Mouse (Mus musculus) heart, adult 2 months (tissue): Measurements from ENCODE around the gene Cybrd1. TPM values are rescaled to one million over a fixed set of nuclear protein-coding genes. Genes with fewer than 3 reads are reported as not detected.
A peak's percentile ranks its signal among the peaks of the same experiment; 100 is the strongest.

Experiments
- DNase-seq, 2 experiments: peaks; one replicate each; pipeline ENCODE4 v3.0.0; 2021
- H3K27ac ChIP-seq: fragments of 200-600 bp; 2 replicates; pipeline ENCODE4 v1.8.1; 2022
- H3K27me3 ChIP-seq: fragments of 200-500 bp; 2 replicates; pipeline ENCODE4 v1.6.1; 2012; ENCODE audit warnings: mild to moderate bottlenecking, low read length, inconsistent platforms, mixed read lengths; ENCODE audit not compliant: control insufficient read depth, insufficient read depth
- H3K36me3 ChIP-seq: fragments of 200-500 bp; 2 replicates; pipeline ENCODE4 v1.6.1; 2012; ENCODE audit warnings: low read length, inconsistent platforms; ENCODE audit not compliant: control insufficient read depth, insufficient read depth
- H3K4me1 ChIP-seq: fragments of 200-500 bp; 2 replicates; pipeline ENCODE4 v1.6.1; 2011; ENCODE audit warnings: low read length; ENCODE audit not compliant: control insufficient read depth, insufficient read depth
- H3K4me3 ChIP-seq: fragments of 200-600 bp; 2 replicates; pipeline ENCODE4 v1.8.1; 2022
- H3K79me2 ChIP-seq: fragments of 200-500 bp; replicated peaks from 2 replicates; pipeline ENCODE4 v1.6.1; 2012; ENCODE audit warnings: mild to moderate bottlenecking, inconsistent platforms, low read length, moderate library complexity, mixed read lengths; ENCODE audit not compliant: control insufficient read depth, insufficient read depth
- H3K9ac ChIP-seq: fragments of 200-500 bp; 2 replicates; pipeline ENCODE4 v1.6.1; 2012; ENCODE audit warnings: low read depth, mild to moderate bottlenecking, control low read depth, inconsistent platforms, low read length, mixed read lengths
- CTCF ChIP-seq: fragments of 200-600 bp; IDR thresholded peaks from 2 replicates; pipeline ENCODE4 v1.8.1; 2022; ENCODE audit warnings: antibody characterized with exemption, mild to moderate bottlenecking, moderate library complexity
- EP300 ChIP-seq: fragments of 200-500 bp; IDR thresholded peaks from 2 replicates; pipeline ENCODE4 v1.6.1; 2011; ENCODE audit warnings: low read depth, low read length, control low read depth; ENCODE audit not compliant: insufficient read depth
- POLR2A ChIP-seq: fragments of 200-500 bp; IDR thresholded peaks from 2 replicates; pipeline ENCODE4 v1.6.1; 2011; ENCODE audit warnings: mild to moderate bottlenecking, low read depth, low read length, control low read depth; ENCODE audit not compliant: insufficient read depth
- WGBS: fragments of 180-500 bp; shearing (Covaris S2); methylation state at CpG from one replicate; pipeline ENCODE4 v1.1.7; 2018; 5-methylcytosine and 5-hydroxymethylcytosine counted together
- intact Hi-C: fragments of 180-260 bp; cut with DNase I; formaldehyde crosslinking; loops from one replicate; pipeline ENCODE4 v1.15.1; 2025
- polyA plus RNA-seq: library from polyadenylated mRNA; depleted of rRNA; stranded (reverse); fragments of >200 nt; gene quantifications from 2 replicates; pipeline ENCODE4 v1.2.3, GENCODE M21; 2012
- total RNA-seq, 2 experiments: library from RNA; stranded (reverse); gene quantifications; 2 replicates each; pipeline ENCODE4 v1.2.3; 2021

The Cybrd1 gene
- total and polyA plus RNA-seq, 3 experiments = 1.5 to 1.9 (median 1.7) TPM

GRCm38 (mm10) chr2:71104696-71105095 lies 13.0 kb upstream of the Cybrd1 start:
- no peaks in the 10 kb centered on the region for H3K27me3 ChIP-seq
- H3K4me3 ChIP-seq = no peak overlapping the region
- WGBS = 54% methylated on average over 3 of the region's 3 CpGs
- H3K9ac ChIP-seq = no peak overlapping the region
- no peaks in the 10 kb centered on the region for H3K36me3 ChIP-seq
- no peaks in the 10 kb centered on the region for H3K79me2 ChIP-seq
- no peak overlapping the region for H3K27ac ChIP-seq
- intact Hi-C loops = no loop called here
- TF ChIP-seq EP300 (no peak), CTCF (no peak), POLR2A (no peak)
- no peak for DNase-seq
- no peaks in the 10 kb centered on the region for H3K4me1 ChIP-seq

DNA sequence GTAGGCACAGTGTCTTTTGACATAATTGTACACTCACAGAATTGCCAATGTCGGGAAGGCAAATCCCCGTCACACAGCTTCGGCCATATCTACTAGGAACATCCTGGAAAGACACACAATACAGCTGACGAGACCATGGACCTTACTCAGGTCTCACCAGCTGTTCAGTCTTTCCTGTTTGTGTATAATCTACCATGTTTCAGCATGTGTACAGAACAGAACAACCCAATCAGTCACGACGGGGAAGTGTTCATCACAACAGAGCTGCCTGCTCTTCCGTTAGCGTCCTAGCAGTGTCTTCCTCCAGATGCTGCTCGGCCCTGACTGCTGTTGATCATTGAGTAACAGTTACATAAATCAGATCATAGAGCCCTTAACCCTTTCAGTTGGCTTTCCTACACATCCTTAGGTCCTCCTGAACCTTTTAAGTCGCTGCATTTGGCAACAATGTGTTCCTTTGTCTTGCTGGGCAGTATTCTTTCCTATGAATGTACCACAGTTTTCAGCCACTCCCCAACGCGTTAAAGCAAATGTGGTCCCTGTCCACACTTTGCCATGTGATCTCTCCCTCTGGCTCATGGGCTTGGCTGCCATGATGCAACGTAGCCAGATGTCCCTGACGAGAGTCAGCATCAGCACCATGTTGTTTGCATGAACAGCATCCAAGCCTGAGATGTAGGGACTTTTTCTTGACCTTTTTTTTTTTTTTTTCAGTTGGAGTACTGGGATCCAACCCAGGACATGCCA lies 12.1 kb upstream of the Cybrd1 start:
- intact Hi-C loops = no loop called here
- no peaks in the 10 kb centered on the region for H3K79me2 ChIP-seq
- WGBS = 58% methylated on average over 14 of the region's 14 CpGs
- no peaks in the 10 kb centered on the region for H3K36me3 ChIP-seq
- H3K9ac ChIP-seq = no peak overlapping the region
- no peaks in the 10 kb centered on the region for H3K4me1 ChIP-seq
- H3K4me3 ChIP-seq = no peak overlapping the region
- H3K27me3 ChIP-seq = no peaks in the 10 kb centered on the region
- no peak for DNase-seq
- TF ChIP-seq EP300 = no peak
- TF ChIP-seq POLR2A = no peak
- no peak for TF ChIP-seq CTCF
- no peak overlapping the region for H3K27ac ChIP-seq

GRCm38 (mm10) chr2:71107225-71107624 lies 10.5 kb upstream of the Cybrd1 start:
- Histone ChIP-seq H3K9ac (no peak overlapping the region), H3K27me3 (no peaks in the 10 kb centered on the region), H3K4me1 (no peaks in the 10 kb centered on the region), H3K27ac (no peak overlapping the region), H3K36me3 (no peaks in the 10 kb centered on the region), H3K79me2 (no peaks in the 10 kb centered on the region), H3K4me3 (no peak overlapping the region)
- intact Hi-C loops = no loop called here
- 89% methylated on average over 2 of the region's 2 CpGs for WGBS
- DNase-seq = no peak
- no peak for TF ChIP-seq POLR2A
- TF ChIP-seq CTCF = no peak
- no peak for TF ChIP-seq EP300

- H3K79me2 ChIP-seq = no peaks in the 10 kb centered on the region
- H3K9ac ChIP-seq = no peak overlapping the region
- no peak overlapping the region for H3K27ac ChIP-seq
- no peak overlapping the region for H3K4me3 ChIP-seq
- H3K36me3 ChIP-seq = no peaks in the 10 kb centered on the region
- H3K4me1 ChIP-seq = no peaks in the 10 kb centered on the region
- no peaks in the 10 kb centered on the region for H3K27me3 ChIP-seq
- TF ChIP-seq CTCF = no peak
- TF ChIP-seq POLR2A = no peak
- TF ChIP-seq EP300 = no peak
- intact Hi-C loops = no loop called here
- WGBS = 88% methylated on average over 3 of the region's 3 CpGs
- no peak for DNase-seq
Measured at GRCm38 (mm10) chr2:71108541-71108940, 9.2 kb upstream of the Cybrd1 start.

DNA sequence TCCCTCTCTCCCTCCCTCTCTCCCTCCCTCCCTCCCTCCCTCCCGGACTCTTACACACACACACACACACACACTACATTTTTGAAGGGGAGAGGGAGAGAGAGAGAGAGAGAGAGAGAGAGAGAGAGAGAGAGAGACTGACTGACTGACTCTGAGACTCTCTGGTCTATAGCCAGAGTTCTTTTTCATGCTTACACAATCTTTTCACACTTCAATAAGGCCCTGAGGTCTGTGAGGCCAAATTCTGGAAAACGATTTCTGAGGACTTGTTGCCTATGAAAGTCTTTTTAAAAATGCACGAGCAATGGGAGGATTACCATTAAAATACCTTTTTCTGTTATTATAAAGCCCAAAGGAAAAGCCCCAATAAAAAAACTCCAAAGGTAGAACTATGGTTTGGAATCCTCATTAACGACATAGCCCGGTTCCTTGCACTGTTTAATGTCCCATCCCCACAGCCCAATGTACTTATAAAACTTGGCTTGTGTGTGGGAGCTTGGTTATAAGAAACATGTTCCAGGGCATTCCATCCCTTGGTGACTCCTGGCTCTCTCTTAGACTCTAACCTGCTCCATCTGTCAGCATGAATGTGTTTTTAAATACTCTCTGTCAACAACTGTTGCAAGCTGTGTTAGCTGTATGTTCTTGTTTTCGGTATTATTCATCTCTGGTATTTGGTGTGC lies 4.1 kb upstream of the Cybrd1 start:
- Histone ChIP-seq H3K27me3 (peaks cover 5% of the 10 kb centered on the region; the same call in 1 of the 2 replicates), H3K9ac (no peak overlapping the region), H3K79me2 (no peaks in the 10 kb centered on the region), H3K4me1 (no peaks in the 10 kb centered on the region), H3K36me3 (no peaks in the 10 kb centered on the region), H3K4me3 (no peak overlapping the region), H3K27ac (no peak overlapping the region)
- TF ChIP-seq CTCF = no peak
- no peak for TF ChIP-seq POLR2A
- TF ChIP-seq EP300 = no peak
- WGBS = 59% methylated on average over 6 of the region's 6 CpGs
- intact Hi-C loops = no loop called here
- DNase-seq = no peak

GRCm38 (mm10) chr2:71116151-71116550 lies 1.6 kb upstream of the Cybrd1 start:
- Histone ChIP-seq H3K4me1 (no peaks in the 10 kb centered on the region), H3K9ac (no peak overlapping the region), H3K79me2 (no peaks in the 10 kb centered on the region), H3K27ac (no peak overlapping the region), H3K36me3 (no peaks in the 10 kb centered on the region), H3K4me3 (no peak overlapping the region), H3K27me3 (peaks cover 5% of the 10 kb centered on the region; the same call in 1 of the 2 replicates)
- intact Hi-C loops = no loop called here
- no peak for DNase-seq
- 94% methylated on average over 4 of the region's 4 CpGs for WGBS
- TF ChIP-seq POLR2A (no peak), CTCF (peak; percentile 43), EP300 (no peak)
